Mouse (Mus musculus): Measurements from ENCODE around the gene 1110012L19Rik.
"Not testable (repeated sequence)": the region's sequence is repeated elsewhere in the genome, so short reads cannot be mapped to it uniquely, and the experiment has no call there.

Gene 1110012L19Rik

DNA sequence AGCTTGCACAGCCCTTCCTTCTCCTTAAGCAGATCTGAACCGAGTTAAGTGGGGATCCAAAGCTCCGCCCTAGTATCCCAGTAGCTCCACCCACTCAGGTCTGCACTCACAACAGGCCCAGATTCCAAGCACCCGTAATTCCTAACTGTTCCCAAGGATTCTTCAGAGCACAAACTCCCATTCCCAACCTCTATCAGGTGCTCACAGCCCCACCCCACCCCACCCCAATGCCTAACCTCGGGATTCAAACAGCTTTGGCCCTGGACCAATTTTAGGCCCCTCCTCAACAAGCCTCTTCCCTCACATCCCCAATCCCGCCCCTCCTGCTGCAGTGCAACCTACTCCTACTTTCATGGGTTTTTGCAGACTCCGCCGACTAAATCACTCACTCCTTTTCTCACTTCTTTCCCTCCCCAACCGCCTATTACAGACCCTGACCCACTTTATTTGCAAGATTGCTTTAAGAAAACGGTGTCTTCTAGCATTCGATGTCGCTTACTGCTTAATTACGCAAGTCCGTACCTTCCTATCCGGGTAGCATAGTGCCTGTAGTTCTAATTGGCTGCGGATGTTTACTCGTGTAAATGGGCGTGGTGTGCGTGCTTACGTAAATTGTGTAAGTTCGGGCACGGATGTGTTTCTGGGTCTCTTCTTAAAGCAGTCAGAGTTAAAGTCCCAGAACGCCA is at the start of gene 1110012L19Rik:
1110012L19Rik (plus strand) TSS at position 602 of the 686 bp plus-strand sequence.
- DNase-seq = peak; percentile 84

DNA sequence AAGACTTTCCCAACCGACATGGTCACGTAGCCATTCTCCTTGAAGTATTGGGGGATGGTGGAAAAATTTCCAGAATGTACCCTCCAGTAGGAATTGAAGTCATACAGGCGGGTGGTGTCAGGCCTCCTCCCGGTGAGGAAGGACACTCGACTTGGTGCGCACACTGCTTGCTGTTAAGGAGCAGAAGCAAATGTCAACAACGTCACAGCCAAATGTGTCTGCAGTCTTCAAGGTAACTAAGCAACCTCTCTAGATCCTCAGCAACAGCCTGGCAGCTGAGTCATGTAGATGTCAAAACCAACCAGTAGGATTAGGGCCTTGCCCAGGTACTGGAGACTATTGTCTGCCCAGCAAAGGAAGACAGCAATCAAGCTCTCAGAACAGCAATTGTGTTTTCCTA is 22.7 kb upstream of the 1110012L19Rik start:
- no peak for DNase-seq

DNA sequence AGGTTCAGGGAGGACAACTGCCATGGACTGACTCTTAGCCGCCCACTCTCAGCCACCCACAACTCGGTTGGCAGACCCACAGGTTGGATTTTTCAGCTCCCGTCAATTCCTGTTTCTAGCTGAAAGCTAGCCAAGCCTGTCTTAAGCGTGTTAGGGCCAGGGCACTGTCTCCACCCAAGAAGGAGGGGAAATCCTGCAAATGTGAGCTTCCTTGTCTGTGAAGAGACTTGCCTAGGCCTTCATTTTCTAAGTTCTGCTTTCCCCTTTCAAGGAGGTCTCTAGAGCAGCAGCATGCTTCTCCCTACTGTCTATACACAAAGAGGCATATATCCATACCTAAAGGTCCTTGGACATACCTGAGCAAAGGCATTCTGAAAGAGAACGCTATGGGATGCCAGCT is 22.2 kb upstream of the 1110012L19Rik start:
- no peak for DNase-seq

DNA sequence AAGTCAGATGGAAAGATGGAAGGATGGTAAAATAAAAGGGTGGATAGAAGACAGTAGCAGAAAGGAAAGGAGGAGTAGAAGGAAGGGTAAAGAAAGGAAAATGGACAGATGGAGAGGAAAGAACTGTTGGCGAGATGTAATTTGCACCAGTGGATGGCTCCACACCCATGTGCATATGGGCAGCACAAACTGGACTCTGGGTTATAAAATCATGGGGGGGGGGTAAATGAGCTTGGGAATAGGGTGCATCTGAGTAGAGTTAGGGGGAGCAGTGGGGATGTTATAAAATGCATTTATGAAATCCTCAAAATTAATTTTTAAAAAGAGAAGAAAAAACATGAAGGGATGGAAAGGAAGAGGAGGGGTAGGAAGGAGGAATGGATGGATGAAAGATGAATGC is 21.5 kb upstream of the 1110012L19Rik start:
- DNase-seq = no peak

DNA sequence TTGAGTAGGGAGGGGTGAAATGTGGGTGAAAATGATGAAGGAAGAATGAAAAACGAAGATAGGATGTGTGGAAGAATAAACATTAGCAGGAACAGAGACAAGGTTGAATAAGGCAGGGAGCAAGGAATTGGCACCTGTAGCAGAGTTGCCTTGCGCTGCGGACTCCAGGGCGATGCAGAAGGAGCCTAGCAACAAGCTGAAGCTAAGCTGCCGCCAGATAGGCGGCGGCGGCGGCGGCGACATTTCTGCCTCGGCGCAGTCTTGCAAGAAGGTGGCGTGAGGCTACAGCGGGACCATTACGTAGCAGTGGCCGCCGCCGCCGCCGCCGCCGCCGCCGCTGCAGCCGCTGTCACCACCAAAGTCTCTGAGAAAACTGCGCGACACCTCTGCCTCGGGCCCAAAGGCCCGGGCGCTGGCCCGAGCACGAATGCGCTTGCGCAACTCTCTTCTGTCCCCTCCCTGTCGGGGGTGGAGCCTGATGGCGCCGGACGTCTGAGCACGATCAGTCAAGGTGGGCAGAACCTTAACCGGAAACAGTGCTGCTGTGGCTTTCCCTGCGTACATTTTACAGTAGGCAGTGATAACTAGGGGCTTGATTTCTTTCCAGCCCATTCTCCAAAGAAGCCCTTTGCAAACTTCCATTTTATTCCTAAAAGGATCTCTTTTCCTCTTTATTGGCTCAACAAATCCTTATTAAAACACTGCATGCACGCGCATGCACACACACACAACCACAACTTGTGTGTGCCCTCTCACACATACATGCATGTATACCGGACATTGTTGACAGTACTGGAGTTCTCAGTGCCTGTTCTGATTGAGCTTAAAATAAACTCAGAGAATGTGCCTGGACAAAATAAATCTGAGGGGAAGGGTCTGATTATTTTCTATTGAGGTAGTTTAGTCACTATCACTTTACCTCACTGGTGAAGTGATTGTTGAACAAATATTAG is 20.7 kb upstream of the 1110012L19Rik start, which contains the start of gene Ids:
Ids (minus strand) TSS at position 424 of the 953 bp plus-strand sequence.
- peak; percentile 90 for DNase-seq

DNA sequence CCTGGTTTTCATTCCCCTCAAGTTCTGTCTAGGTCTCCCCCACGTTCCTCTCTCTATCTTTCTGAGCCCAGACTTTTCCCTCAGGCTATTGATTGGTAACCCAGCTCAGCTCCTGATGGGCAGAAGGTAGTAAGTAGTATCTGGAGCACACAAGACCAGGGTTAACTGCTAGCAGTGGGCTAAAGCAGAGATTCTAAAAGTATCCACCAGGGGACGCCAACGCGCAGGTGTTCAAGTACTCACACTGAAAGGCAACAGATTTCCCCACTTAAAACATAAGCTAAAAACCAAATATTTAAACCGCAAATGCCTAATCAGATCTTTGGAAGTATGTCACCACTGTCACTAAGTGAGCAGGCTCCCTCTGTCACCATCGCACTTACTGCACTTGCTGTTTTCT is 15.9 kb upstream of the 1110012L19Rik start:
- not testable (repeated sequence) for DNase-seq

DNA sequence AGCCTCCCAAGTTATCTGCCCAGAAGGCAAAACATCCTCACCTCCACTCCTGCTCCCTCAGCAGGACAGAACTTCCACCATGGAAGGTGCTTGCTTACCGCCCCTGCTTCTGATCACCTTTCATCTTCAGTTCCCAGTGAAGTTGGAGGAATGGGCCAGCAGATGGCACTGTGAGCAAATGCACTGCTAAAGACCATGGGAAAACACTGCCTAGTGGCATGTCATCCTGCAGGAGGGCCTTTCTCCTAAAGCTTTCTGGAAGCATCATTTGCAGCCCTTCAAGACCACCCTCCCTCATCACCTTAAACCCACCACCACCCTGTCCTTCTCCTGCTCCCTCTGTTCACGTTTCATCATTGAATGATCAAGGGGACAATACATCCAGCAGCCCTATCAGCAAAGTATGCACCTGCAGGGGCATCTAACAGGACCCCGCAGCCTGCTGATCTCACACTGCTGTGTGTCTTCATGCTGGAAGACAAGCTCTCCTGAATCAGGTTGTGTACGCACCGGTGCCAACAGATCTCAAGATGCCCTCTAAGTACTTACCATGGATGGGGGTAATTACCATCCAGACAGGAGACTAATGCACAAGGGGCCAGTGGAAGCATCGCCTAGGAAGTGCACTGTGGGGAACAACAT is 11.1 kb upstream of the 1110012L19Rik start:
- not testable (repeated sequence) for DNase-seq

DNA sequence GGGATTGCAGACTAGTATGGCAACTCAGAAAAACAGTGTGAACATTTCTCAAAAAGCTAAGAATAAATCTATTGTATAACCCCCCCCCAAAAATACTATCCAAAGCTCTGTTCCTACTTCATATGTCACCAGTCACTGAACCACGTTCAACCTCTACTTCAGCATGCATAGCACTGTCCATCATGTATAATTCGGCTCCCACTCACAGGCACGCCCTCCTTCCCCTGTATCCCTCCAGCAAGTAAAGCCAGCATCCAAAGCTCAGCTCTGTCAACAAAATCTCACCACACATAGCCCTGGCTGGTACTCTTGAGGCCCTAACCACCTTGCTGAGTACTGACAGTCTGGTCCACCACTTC is 781 bp upstream of the 1110012L19Rik start:
- no peak for DNase-seq

DNA sequence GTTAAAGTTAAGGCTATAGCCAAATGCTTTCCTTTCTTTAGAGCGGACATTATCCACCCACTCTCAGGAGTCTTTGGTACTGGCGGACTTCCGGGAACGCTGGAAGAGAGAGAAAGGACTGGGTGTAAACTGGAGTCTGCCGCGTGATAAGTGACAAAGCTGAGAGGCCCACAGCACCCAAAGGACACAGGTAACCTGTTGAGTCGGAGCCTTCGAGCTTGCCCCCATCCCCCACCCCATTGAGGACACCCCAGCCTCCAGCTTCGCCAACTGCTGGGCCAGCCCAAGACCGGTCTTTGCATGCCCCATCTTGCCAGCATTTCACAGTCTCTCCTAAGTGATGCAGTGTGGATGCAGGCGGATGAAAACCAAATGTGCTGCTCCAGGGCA is 280 bp downstream of the 1110012L19Rik start:
- DNase-seq = no peak

DNA sequence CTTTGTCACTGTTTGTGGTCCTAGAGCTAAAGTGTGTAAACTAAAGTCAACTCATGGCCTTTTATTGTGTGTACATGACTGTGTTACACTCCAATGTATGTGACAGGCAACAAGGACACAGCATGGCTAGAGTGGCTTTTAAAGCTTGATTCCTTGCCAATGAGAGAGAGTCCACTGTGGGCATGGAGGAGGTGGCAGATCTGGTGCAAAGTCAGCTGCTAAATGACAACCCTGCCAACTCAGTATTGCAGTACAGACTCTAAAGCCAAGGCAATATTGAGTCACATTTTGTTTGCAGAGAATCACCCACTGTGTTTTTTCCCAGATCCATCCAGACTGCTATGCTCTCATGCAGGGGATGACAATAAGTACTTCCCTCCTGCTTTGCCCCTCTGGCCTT is 7.0 kb downstream of the 1110012L19Rik start:
- DNase-seq = not testable (repeated sequence)

DNA sequence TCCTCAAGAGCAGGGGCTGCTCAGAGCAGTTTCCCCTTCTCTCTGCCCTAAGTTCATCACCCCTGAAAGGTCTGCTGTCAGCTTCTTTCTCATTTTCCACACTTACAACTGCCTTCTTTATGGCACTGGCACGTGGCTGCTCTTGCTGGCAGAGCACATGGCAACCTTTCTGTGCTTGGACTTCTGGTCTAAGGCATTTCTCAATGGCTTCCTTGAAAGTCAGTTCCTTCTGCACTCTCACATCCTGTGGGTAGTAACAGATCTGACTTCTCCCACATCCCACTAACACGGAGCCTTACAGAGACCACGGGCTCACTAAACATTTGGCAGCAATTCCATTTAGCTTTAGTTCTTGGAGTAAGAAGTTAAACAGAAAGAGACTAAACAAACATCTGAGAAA is 39.8 kb downstream of the 1110012L19Rik start:
- DNase-seq = not testable (repeated sequence)
